Mouse (Mus musculus) embryonic fibroblast, embryonic 13.5 days (primary cell): ENCODE data around the gene Prss57.

Experiments
- CTCF ChIP-seq: IDR thresholded peaks from 2 replicates; pipeline ENCODE4 v1.5.1; 2011; ENCODE audit warnings: mild to moderate bottlenecking, control low read depth, low read length, moderate library complexity, borderline replicate concordance; ENCODE audit not compliant: insufficient read depth
- POLR2A ChIP-seq: IDR thresholded peaks from 2 replicates; pipeline ENCODE4 v1.6.1; 2011; ENCODE audit warnings: low read depth, mild to moderate bottlenecking, control low read depth, low read length, moderate library complexity

GRCm38 (mm10) chr10:79793738-79794490 lies 3.2 kb upstream of the Prss57 start:
- no peak; the same call in 1 of the 2 replicates for TF ChIP-seq POLR2A
- TF ChIP-seq CTCF: no peak
